Mouse (Mus musculus) neural tube, embryonic 14.5 days (tissue): Measurements from ENCODE around the gene Mob1b. TPM values are rescaled to one million over a fixed set of nuclear protein-coding genes. Genes with fewer than 3 reads are reported as not detected.

Experiments
- ATAC-seq: fragments of 200-750 bp; cut with Nextera tagmentation; 2 replicates; pipeline ENCODE4 v1.8.0; 2017; ENCODE audit warnings: low read depth, mild to moderate bottlenecking, moderate TSS enrichment, moderate library complexity
- H3K27ac ChIP-seq: fragments of 300-500 bp; sonication (generic); 2 replicates; pipeline ENCODE4 v1.5.1; 2014; ENCODE audit warnings: low read depth, mild to moderate bottlenecking, control low read depth, low read length, moderate library complexity, mixed read lengths
- H3K27me3 ChIP-seq: fragments of 300-500 bp; sonication (generic); 2 replicates; pipeline ENCODE4 v1.6.1; 2014; ENCODE audit warnings: low read length; ENCODE audit not compliant: control insufficient read depth, insufficient read depth
- H3K36me3 ChIP-seq: fragments of 300-500 bp; sonication (generic); 2 replicates; pipeline ENCODE4 v1.6.1; 2014; ENCODE audit warnings: low read length, mixed read lengths; ENCODE audit not compliant: control insufficient read depth, insufficient read depth
- H3K4me1 ChIP-seq: fragments of 300-500 bp; sonication (generic); 2 replicates; pipeline ENCODE4 v1.6.1; 2014; ENCODE audit warnings: low read length; ENCODE audit not compliant: control insufficient read depth, insufficient read depth
- H3K4me2 ChIP-seq: fragments of 300-500 bp; sonication (generic); 2 replicates; pipeline ENCODE4 v1.6.1; 2014; ENCODE audit warnings: mild to moderate bottlenecking, low read depth, low read length, control low read depth
- H3K4me3 ChIP-seq: fragments of 300-500 bp; sonication (generic); 2 replicates; pipeline ENCODE4 v1.5.1; 2014; ENCODE audit warnings: low read depth, low read length, control low read depth, mixed read lengths
- H3K9ac ChIP-seq: fragments of 300-500 bp; sonication (generic); replicated peaks from 2 replicates; pipeline ENCODE4 v1.6.1; 2014; ENCODE audit warnings: low read depth, mild to moderate bottlenecking, control low read depth, low read length, mixed read lengths
- H3K9me3 ChIP-seq: fragments of 300-500 bp; sonication (generic); 2 replicates; pipeline ENCODE4 v1.6.1; 2016; ENCODE audit warnings: low read length; ENCODE audit not compliant: control insufficient read depth
- WGBS: fragments of 180-500 bp; shearing (Covaris S2); extraction: QIAGEN DNeasy Blood & Tissue Kit; methylation state at CpG from one replicate; pipeline ENCODE4 v1.1.7; 2014; 5-methylcytosine and 5-hydroxymethylcytosine counted together
- polyA plus RNA-seq: library from polyadenylated mRNA; unstranded; fragments of >200 nt; fragmentation: Nextera tagmentation; extraction: Ambion mirVana; gene quantifications from 2 replicates; pipeline ENCODE4 v1.2.1, GENCODE M21; 2014

Mob1b gene
- polyA plus RNA-seq, 1 experiment from 2014 or later, result 15.2 TPM

DNA sequence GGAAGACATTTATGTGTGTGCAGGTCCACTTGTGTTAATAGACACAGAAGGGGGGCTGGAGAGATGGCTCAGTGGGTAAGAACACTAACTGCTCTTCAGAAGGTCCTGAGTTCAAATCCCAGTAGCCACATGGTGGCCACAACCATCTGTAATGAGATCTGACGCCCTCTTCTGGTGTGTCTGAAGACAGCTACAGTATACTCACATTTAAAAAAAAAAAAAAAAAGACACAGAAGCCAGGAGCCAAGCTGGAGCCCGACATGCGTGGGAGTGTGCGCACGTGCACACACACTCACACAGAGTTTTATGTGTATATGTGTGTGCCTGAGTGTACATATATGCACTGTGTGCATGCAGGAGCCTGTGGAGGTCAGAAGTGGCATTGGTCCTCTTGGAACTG lies 42.0 kb downstream of the Mob1b start:
- H3K4me1 ChIP-seq, result peaks cover 13% of the 10 kb centered on the region; the same call in 1 of the 2 replicates
- H3K4me2 ChIP-seq, result no peak overlapping the region
- H3K27me3 ChIP-seq, result no peaks in the 10 kb centered on the region
- H3K9me3 ChIP-seq, result no peaks in the 10 kb centered on the region
- no peaks in the 10 kb centered on the region for H3K36me3 ChIP-seq
- no peak overlapping the region for H3K4me3 ChIP-seq
- no peak for ATAC-seq
- WGBS, result 86% methylated on average over 5 of the region's 5 CpGs
- no peak overlapping the region for H3K9ac ChIP-seq
- no peak overlapping the region for H3K27ac ChIP-seq

DNA sequence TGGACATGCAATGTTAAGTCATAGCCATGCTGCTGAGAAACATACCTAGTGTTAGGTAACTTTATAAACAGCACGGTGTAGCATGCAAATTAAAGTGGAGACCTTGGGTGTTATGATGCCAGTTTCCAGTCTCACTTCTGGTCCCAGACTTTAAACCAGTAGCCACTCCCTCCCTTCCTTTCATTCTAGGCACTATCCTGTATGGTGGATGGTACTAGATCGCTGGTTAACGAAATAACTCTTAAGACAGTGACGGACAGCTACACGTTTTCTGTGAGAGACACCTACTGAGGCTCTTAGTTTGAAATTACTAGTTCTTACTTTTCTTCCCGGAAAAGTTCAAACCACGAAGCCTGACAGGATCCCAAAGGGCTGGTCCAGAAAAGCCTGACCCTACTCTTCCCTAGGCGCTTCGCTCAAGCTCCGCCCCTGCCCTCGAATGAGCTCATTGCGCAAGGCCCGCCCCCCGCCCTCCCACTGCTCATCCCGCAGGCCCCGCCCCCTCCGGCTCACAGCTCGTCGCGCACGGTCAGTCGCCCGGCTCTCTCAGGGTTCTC lies 43.9 kb downstream of the Mob1b start:
- under 1% methylated on average over 23 of the region's 23 CpGs for WGBS
- H3K4me3 ChIP-seq, result peak overlapping the region; percentile 70
- H3K27me3 ChIP-seq, result no peaks in the 10 kb centered on the region
- ATAC-seq, result peak; percentile 67
- no peaks in the 10 kb centered on the region for H3K36me3 ChIP-seq
- peak overlapping the region; percentile 76 for H3K9ac ChIP-seq
- H3K4me1 ChIP-seq, result peaks cover 13% of the 10 kb centered on the region; the same call in 1 of the 2 replicates
- H3K9me3 ChIP-seq, result no peaks in the 10 kb centered on the region
- peak overlapping the region; percentile 49 for H3K4me2 ChIP-seq
- H3K27ac ChIP-seq, result peak overlapping the region; percentile 89

DNA sequence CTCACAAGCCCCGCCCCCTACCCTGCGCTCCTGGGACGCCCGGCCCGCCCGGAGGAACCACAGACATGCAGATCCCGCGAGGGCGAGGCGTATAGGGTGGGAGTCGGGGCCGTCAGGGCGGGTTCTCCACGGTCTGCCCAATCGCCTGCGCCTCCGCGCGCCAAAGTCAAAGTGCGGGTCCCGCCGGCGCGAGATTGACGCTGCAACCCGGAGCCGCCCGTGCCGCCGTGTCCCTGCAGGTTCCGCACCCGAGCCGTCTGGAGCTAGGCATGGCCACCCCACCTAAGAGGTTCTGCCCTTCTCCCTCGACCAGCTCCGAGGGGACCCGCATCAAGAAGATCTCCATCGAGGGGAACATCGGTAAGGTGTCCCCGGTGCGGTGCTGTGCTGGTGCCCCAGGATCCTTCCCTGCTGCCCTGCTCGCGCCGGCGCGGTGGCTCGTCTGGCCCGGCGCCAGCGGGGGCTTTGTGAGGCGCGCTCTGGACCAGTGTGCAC lies 44.4 kb downstream of the Mob1b start, which contains the start of gene Dck:
Gene Dck (plus strand): TSS at position 10 of the 495 bp plus-strand sequence.
- Histone ChIP-seq H3K36me3 (no peaks in the 10 kb centered on the region), H3K4me1 (peaks cover 13% of the 10 kb centered on the region; the same call in 1 of the 2 replicates), H3K9ac (peak within 1 kb of the TSS; percentile 76), H3K9me3 (no peaks in the 10 kb centered on the region), H3K27me3 (no peaks in the 10 kb centered on the region), H3K4me2 (peak within 1 kb of the TSS; percentile 49), H3K27ac (peak within 1 kb of the TSS; percentile 89), H3K4me3 (peak within 1 kb of the TSS; percentile 70)
- ATAC-seq, result peak; percentile 99
- WGBS, result under 1% methylated on average over 50 of the region's 51 CpGs

DNA sequence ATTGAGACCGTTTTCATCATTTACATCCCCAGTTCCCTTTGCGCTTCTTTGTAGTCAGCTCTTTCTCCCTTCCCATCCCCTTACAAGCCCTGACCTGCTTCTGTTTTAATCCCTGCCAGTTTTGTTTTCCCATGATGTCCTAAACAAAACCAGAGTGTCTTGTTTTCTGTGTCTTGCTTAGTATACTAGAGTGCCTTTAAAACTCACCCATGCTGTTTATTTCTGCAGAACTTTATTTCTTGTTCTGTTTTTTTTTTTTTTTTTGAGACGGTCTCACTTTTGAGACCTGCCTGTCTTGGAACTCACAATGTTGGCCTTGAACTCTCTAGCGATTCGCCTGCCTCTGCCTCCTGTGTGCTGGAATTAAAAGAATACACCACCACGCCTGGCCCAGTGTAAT lies 44.9 kb downstream of the Mob1b start:
- Histone ChIP-seq H3K9ac (peak overlapping the region; percentile 76), H3K27me3 (no peaks in the 10 kb centered on the region), H3K36me3 (no peaks in the 10 kb centered on the region), H3K27ac (peak overlapping the region; percentile 89), H3K4me3 (peak overlapping the region; percentile 70), H3K9me3 (no peaks in the 10 kb centered on the region), H3K4me1 (peaks cover 13% of the 10 kb centered on the region; the same call in 1 of the 2 replicates), H3K4me2 (peak overlapping the region; percentile 49)
- no peak; the same call in 1 of the 2 replicates for ATAC-seq
- WGBS, result 8% methylated on average over 6 of the region's 6 CpGs

DNA sequence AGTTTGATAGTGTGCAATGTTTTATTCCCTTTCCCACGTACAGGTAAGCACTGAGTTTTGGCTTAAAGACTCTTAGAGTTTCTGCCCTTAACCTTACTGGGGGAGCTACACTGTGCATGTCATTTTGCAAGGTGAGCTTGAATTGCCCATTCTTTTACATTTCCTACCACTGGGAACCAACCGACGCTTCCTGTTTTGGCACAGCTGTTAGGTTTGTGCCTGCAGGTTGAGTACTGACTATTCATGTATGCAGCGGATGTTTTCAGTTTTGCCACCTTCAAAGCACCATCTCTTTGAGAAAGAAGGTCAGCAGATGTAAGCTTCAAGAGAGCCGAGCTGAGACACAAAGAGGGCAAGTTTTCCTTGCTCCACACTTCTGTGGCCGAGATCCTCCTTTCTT lies 45.5 kb downstream of the Mob1b start:
- Histone ChIP-seq H3K9me3 (no peaks in the 10 kb centered on the region), H3K27me3 (no peaks in the 10 kb centered on the region), H3K27ac (no peak overlapping the region), H3K9ac (no peak overlapping the region), H3K4me2 (peak overlapping the region; percentile 49), H3K4me1 (peaks cover 13% of the 10 kb centered on the region; the same call in 1 of the 2 replicates), H3K36me3 (no peaks in the 10 kb centered on the region), H3K4me3 (peak overlapping the region; percentile 70)
- no peak for ATAC-seq
- 54% methylated on average over 6 of the region's 6 CpGs for WGBS

DNA sequence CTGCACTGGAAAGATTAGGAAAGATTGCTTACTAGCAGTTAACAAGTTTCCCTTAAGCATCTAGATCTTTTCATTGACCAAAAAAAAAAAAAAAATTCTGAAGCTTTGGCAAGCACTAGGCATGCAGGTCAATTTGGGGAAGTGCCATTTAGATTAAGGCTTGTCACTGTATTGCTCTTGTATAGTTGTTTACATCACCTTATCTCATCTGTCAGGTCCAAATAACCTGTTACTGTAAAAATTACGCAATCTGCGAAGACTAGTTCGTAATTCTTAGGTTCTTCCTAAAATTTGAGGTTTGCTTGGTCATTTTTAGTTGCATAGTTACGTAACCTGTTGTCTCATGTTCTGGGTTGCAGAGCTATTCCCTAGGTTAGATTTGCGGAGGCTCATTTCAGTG lies 46.2 kb downstream of the Mob1b start:
- Histone ChIP-seq H3K27ac (no peak overlapping the region), H3K4me2 (peak overlapping the region; percentile 49; the same call in 1 of the 2 replicates), H3K4me3 (no peak overlapping the region), H3K36me3 (no peaks in the 10 kb centered on the region), H3K9ac (no peak overlapping the region), H3K4me1 (peaks cover 13% of the 10 kb centered on the region; the same call in 1 of the 2 replicates), H3K9me3 (no peaks in the 10 kb centered on the region), H3K27me3 (no peaks in the 10 kb centered on the region)
- no peak for ATAC-seq
- WGBS, result over 99% methylated on average over 5 of the region's 5 CpGs

DNA sequence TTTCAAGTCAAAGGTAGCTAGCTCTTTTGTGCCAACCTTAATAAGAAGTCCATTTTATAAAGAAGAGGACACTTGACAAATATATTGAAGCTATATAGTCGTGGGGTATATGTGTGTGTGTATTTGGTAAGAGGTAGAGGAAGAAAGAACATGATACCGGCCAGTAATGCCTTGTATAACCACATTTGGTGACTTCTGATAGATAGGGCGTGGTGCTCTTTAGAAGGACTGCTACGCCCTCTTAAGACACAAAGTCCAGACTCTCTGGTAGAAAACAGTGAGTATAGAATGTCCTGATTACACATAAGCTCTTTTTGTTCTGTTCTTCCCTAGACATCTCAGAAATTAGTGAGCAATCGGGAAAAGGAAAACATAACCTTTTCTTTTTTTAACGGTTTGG lies 47.5 kb downstream of the Mob1b start:
- H3K4me3 ChIP-seq, result no peak overlapping the region
- H3K9me3 ChIP-seq, result no peaks in the 10 kb centered on the region
- H3K4me1 ChIP-seq, result peaks cover 13% of the 10 kb centered on the region; the same call in 1 of the 2 replicates
- no peak overlapping the region for H3K4me2 ChIP-seq
- WGBS, result 92% methylated on average over 6 of the region's 6 CpGs
- no peak overlapping the region for H3K9ac ChIP-seq
- H3K36me3 ChIP-seq, result no peaks in the 10 kb centered on the region; the same call in 1 of the 2 replicates
- H3K27ac ChIP-seq, result no peak overlapping the region
- H3K27me3 ChIP-seq, result no peaks in the 10 kb centered on the region
- no peak for ATAC-seq

DNA sequence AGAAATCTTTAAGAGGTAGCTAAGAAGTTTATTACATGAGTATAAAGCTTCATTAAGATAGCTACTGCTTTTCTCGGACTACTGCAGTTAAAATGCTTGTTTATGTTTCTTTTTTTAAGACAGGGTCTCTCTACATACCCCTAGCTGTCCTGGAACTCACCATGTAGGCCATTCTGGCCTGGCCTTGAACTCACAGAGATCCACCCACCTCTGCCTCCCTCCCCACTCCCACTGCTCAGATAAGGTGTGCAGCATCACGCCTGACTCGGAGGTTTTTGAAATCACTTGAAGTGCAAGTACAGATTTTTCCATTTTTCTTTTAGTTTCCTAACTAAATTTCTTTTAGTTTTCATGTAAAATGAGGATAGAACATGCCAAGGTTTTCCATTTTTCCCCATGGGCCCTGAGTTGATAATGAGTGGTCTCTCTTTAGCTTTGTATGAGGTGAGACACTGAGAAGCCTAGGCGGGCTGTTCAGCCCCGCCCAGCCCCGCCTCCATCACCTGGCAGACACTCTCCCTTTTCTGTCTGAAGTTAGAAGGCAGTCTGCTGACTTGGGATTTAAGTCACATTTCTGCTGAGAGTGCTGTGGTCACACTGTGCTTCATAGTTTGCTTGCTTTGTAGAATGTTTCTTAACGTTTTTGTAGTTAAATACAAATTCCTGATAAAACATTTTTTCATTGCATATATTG lies 61.6 kb downstream of the Mob1b start:
- Histone ChIP-seq H3K27ac (no peak overlapping the region), H3K27me3 (no peaks in the 10 kb centered on the region), H3K4me1 (no peaks in the 10 kb centered on the region), H3K36me3 (peaks cover 28% of the 10 kb centered on the region), H3K4me2 (no peak overlapping the region), H3K4me3 (no peak overlapping the region), H3K9me3 (no peaks in the 10 kb centered on the region), H3K9ac (no peak overlapping the region)
- 82% methylated on average over 7 of the region's 7 CpGs for WGBS
- ATAC-seq, result no peak

DNA sequence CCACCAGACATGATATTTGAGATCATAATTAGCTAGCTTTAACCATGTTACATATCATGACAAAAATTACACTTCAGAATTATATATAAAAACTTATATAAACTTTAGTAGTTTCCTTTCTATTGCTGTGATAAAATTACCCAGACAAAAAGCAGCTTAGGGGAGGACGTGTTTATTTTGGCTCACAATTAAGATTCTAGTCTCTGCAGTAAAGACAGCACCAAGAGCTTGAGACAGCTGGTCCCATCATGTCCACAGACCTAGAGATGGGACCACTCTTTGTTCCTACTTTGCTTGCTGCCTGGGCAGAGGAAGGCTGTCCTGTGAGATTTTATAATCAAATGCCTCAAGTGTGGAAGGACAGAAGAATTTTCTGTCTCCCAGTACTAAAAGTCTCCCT lies 64.4 kb downstream of the Mob1b start:
- Histone ChIP-seq H3K4me3 (no peak overlapping the region), H3K36me3 (peaks cover 17% of the 10 kb centered on the region), H3K9ac (no peak overlapping the region), H3K27ac (no peak overlapping the region), H3K9me3 (no peaks in the 10 kb centered on the region), H3K4me2 (no peak overlapping the region), H3K4me1 (no peaks in the 10 kb centered on the region), H3K27me3 (no peaks in the 10 kb centered on the region)
- ATAC-seq, result no peak
- WGBS, result 91% methylated on average over 1 of the region's 1 CpGs
